Mouse (Mus musculus) cortical plate, adult 2 months (tissue): ENCODE results near the gene Mfap4. TPM values are rescaled to one million over a fixed set of nuclear protein-coding genes. Genes with fewer than 3 reads are reported as not detected.

Experiments
- H3K27ac ChIP-seq: fragments of 200-500 bp; 2 replicates; pipeline ENCODE4 v1.5.1; 2012; ENCODE audit warnings: low read length, control low read depth, inconsistent platforms; ENCODE audit not compliant: insufficient read depth
- H3K4me1 ChIP-seq: fragments of 200-500 bp; 2 replicates; pipeline ENCODE4 v1.6.1; 2011; ENCODE audit warnings: low read length; ENCODE audit not compliant: control insufficient read depth, insufficient read depth
- H3K4me3 ChIP-seq: fragments of 200-500 bp; 2 replicates; pipeline ENCODE4 v1.5.1; 2011; ENCODE audit warnings: mild to moderate bottlenecking, low read length, control low read depth; ENCODE audit not compliant: insufficient read depth
- CTCF ChIP-seq: fragments of 200-500 bp; IDR thresholded peaks from 2 replicates; pipeline ENCODE4 v1.5.1; 2011; ENCODE audit warnings: mild to moderate bottlenecking, control low read depth, low read length; ENCODE audit not compliant: insufficient read depth; ENCODE audit errors: extremely low read depth
- POLR2A ChIP-seq: fragments of 200-500 bp; IDR thresholded peaks from 2 replicates; pipeline ENCODE4 v1.6.1; 2011; ENCODE audit warnings: mild to moderate bottlenecking, low read length, control low read depth; ENCODE audit not compliant: insufficient read depth; ENCODE audit errors: extremely low read depth
- polyA plus RNA-seq: library from polyadenylated mRNA; depleted of rRNA; stranded (reverse); fragments of >200 nt; gene quantifications from 2 replicates; pipeline ENCODE4 v1.2.3, GENCODE M21; 2012; rRNA removed

Mfap4 gene
- 3.2 and 4.6 TPM in 2 replicates for polyA plus RNA-seq

DNA sequence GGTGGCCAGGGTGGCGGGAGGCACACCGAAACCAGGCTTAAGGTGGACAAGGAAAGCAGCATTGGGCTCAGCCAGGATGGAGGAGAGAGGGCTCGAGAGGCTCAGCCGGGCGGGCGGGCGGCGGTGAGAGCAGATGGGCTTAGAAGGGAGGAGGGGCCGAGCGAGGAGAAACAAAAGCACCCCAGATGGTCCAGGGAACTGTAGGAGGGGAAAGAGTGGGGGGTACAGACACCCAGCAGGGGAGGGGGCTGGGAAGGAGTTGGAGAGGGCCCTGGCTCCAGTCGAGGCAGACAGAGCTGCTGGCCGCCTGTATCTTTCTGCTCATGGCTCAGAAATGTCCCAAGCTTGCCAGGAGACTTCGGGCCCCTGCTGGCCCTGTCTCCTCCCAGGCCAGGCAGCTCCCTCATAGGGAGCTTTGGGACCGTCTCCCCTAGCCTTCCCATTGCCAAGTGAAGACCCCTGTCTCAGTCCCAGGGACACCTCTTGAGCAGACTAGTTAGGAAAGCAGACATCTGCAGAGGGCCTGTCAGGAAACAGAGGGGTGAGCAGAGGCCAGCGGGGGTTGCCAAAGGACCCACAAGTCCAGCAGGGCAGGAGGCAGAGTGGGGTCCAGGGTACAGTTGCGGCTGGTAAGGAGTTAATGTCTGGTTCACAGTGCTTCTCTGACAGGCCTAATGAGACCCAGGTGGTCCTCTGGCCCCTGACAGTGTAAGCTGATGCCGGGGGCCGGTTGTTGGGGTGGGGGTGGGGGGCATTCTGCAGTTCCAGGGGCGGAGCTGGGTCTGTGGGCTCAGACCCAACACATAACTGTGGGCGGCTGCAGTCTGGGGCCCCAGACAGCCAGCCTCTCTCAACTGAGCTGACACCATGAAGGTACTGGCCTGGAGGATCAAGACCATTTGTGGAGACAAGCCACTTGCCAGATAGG is at the start of gene Mfap4:
Gene Mfap4, plus strand, starts transcription at position 819 of the 928 bp plus-strand sequence.
- Histone ChIP-seq H3K27ac (no peak within 1 kb of the TSS), H3K4me3 (no peak within 1 kb of the TSS), H3K4me1 (peaks cover 1% of the 10 kb centered on the region; the same call in 1 of the 2 replicates)
- TF ChIP-seq CTCF (no peak), POLR2A (no peak)

DNA sequence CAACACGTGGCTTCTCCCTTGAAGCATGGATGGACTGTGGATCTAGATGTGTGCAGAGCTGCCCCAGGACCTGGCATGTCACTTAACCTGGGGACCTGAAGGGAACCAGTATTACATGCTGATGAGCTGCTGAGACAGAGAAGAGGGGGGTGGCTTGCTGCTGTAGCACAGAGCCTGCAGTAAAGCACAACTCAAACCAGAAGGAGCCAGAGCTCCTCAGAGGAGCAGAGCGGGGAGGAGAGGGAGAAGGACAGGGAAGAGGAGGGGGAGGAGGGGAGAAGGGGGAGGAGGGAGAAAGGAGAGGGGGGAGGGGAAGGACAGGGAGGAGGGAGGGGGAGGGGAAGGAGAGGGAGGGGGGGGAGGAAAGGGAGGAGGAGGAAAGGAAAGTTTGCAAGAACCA is 48.9 kb upstream of the Mfap4 start:
- TF ChIP-seq CTCF (no peak), POLR2A (no peak)
- Histone ChIP-seq H3K27ac (peak overlapping the region; percentile 2; the same call in 1 of the 2 replicates), H3K4me1 (peaks cover 11% of the 10 kb centered on the region), H3K4me3 (no peak overlapping the region)

DNA sequence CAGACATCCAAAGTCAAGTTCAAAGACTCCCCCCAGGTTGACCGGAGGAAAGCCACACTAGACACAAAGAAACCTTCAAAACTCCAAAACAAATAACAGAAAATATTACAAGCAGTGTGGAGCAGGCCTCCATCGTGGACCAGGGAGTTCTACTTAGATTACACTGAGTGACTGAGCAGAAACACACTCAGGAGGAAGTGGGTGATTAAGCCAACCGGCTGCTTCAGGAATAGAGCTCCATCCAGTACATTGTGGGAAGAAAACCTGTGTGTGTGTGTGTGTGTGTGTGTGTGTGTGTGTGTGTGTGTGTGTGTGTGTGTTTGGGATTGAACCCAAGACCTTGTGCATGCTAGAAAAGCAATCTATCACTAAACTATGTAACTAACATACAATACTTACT is 46.1 kb upstream of the Mfap4 start:
- Histone ChIP-seq H3K4me1 (peaks cover 15% of the 10 kb centered on the region), H3K4me3 (no peak overlapping the region), H3K27ac (peak overlapping the region; percentile 39; the same call in 1 of the 2 replicates)
- no peak for TF ChIP-seq CTCF
- no peak for TF ChIP-seq POLR2A

DNA sequence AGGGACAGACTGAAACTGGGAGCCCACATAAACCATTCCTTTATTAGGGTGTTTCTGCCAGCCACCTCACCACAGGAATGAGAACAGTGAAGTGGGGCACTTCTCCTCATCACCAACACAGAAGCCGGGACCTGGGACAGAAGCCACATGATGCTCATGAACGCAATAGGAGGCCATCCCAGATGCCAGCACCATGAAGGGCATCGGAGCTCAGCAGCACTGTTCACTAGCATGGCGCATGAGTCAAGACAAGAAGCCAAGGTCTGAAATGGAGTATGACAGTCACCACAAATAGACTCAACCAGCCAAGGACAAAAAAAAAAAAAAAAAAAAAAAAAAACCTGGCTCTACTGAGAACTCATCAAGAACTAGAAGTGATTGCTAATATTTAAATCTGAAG is 44.8 kb upstream of the Mfap4 start:
- H3K4me1 ChIP-seq: peaks cover 12% of the 10 kb centered on the region
- TF ChIP-seq POLR2A (no peak), CTCF (no peak)
- no peak overlapping the region for H3K4me3 ChIP-seq
- peak overlapping the region; percentile 78; the same call in 1 of the 2 replicates for H3K27ac ChIP-seq

DNA sequence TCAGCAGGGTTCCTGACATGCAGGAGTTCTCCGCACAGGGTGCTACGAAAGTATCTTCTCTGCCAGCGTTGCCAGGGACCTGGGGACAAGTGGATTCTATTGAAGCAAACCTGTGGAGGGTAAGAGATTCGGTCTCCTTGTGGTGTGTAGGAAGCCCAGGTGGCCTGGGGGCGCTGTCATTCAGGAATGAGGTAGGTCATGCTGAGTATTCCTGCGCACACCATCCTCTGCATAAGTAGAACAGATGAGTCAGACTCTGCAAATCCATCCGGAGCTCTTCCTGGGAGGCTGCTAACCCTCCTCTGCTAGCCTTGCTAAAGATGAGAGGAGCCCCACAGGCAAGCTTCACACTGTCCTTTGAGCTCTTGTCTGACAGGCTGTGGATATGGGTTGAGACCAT is 43.6 kb upstream of the Mfap4 start:
- H3K4me1 ChIP-seq: peaks cover 9% of the 10 kb centered on the region
- TF ChIP-seq POLR2A: peak; percentile 43; the same call in 1 of the 2 replicates
- no peak for TF ChIP-seq CTCF
- peak overlapping the region; percentile 75 for H3K27ac ChIP-seq
- no peak overlapping the region for H3K4me3 ChIP-seq

DNA sequence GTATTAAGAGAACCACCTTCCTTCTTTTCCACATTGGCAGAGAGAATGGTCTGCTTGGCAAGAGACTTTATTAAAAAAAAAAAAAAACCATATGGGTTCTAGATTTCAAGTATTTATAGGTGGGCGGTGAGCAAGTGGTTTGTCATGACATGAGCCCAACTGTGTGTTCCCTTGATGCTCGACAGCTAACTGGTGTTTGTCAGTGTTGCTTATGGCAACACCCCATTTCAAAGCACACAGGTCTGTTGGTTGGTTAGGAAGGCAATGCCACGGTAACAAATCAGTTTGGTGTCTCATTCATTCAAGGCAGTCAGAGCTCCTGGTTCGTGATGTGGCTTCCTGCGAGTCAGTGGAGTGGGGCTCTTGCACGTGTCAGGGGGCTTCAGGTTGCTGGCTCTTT is 41.4 kb upstream of the Mfap4 start:
- Histone ChIP-seq H3K4me3 (no peak overlapping the region), H3K4me1 (peaks cover 8% of the 10 kb centered on the region), H3K27ac (no peak overlapping the region)
- TF ChIP-seq POLR2A (no peak), CTCF (no peak)

DNA sequence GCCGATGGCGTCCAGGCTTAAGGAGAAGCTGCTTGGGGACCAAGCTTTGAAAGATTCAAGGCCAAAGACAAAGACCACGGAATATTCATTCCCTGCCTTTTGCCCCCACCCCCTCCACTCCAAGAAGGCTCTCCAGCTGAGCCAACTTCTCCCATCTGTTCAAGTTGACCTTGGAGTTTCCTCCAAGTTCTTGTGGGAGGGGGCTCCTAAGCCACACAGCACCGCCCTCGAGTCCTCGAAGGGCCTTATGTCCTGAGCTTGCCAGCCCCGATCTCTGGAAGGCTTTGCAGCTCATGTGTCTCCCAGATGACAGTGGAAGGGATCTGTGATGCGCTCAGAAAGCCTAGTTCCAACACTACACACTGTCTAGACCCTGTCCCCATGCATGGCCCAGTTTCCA is 37.9 kb upstream of the Mfap4 start:
- H3K4me3 ChIP-seq: no peak overlapping the region
- H3K4me1 ChIP-seq: peaks cover 8% of the 10 kb centered on the region
- no peak overlapping the region for H3K27ac ChIP-seq
- TF ChIP-seq POLR2A (no peak), CTCF (no peak)

DNA sequence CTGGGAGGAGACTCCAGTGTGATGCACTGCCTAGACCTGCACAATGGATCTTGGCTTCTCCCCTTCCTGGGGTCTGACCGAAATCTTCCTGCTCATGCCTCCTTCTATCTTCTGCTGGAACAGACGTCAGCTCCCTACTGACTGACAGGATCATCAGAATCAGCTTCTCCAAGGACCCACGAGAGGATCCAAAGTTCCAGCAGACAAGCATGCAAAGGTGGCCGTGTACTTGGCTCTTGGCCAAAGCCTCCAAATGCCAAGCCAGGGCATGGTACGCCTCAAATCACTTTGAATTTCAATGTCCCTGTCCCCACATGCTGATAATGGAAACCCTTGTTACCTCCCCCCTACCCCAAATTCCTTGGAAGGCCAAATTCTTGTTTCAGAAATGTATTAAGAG is 37.2 kb upstream of the Mfap4 start:
- TF ChIP-seq POLR2A (no peak), CTCF (no peak)
- no peak overlapping the region for H3K27ac ChIP-seq
- no peak overlapping the region for H3K4me3 ChIP-seq
- peaks cover 8% of the 10 kb centered on the region for H3K4me1 ChIP-seq

DNA sequence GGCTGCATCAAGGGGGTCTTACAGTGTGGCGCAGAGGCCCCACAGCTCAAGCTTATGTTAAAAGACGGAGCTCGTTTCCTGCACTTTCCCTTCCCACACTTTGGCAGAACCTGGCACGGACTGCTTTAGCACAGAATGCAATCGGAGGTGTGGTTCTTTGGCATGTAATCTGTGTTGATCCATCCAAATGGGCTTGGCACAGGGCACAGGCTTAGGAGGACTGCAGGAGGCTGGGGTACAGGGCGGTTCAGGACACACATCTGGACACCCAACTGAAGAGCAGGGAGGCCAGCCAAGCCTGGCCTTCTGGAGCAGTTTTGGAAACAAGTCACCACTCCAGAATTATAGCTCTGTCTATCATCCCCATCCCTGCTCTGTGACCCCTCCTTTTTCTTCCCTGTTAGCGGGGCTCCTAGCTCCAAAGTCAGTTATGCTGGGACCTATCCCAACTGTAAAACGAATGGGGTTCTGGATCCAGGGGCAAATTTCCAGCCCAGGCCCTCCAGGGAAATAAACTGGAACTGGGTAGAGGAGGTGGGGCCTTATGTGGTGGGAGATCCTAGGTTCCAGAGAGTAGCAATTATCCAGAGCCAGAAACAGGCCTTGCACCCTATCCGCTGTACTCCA is 36.5 kb upstream of the Mfap4 start:
- Histone ChIP-seq H3K27ac (no peak overlapping the region), H3K4me1 (peaks cover 8% of the 10 kb centered on the region), H3K4me3 (no peak overlapping the region)
- TF ChIP-seq CTCF (no peak), POLR2A (no peak; the same call in 1 of the 2 replicates)
